Mouse (Mus musculus): ENCODE measurements at regions not wholly inside any gene's neighbourhood (a gene's known extent, or its start where the extent isn't known, plus 50 kb on each side); places are given as distances from the start of the nearest gene placed in this dataset.

DNA sequence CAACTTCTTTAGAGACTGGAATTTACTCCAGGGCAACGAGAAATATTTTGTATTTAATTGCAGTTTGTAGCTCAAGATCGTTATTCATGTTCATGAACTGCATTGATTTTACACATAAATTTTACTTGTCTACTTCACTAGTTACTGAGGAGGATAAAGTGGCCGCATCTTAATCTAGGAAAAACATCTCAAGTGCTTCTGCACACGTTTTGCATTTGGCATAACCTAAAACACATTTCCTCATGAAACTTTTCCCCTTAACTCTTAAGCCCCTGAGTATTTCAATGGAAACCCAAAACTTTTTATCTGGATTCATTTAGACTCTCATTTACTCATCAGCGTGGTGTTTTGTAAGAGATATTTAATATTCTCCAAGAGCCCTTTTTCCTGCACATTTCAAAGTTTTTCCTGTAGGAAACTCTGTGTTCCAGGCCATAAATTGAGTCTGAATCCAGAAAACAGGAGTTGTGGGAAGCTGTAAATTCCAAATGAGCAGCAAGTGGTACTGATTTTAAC lies 144.5 kb upstream of the Inhba start:
- Histone ChIP-seq H3K9ac (ENCODE audit: low read depth, low read length, severe bottlenecking) (no peak overlapping the region), H3K9me3 (ENCODE audit: control insufficient read depth, low read length) (no peaks in the 10 kb centered on the region), H3K36me3 (ENCODE audit: control insufficient read depth, insufficient read depth, low read length) (no peaks in the 10 kb centered on the region), H3K4me3 (replicated peaks; ENCODE audit: low read length) (no peak overlapping the region), H3K4me1 (ENCODE audit: control insufficient read depth, insufficient read depth, low read length) (peaks cover 29% of the 10 kb centered on the region), H3K27me3 (ENCODE audit: control insufficient read depth, insufficient read depth, low read length) (no peaks in the 10 kb centered on the region), H3K27ac (replicated peaks; ENCODE audit: low read depth, low read length) (0 out of 2 replicates have a peak overlapping the region, but pooled peaks have one; percentile 26), H3K4me2 (replicated peaks; ENCODE audit: low read depth, low read length, severe bottlenecking) (no peak overlapping the region)
- TF ChIP-seq POLR2A (IDR thresholded peaks at IDR 0.05; ENCODE audit: borderline replicate concordance, extremely low read depth, insufficient read depth, insufficient read length), result no peak
- peak; percentile 65 for ATAC-seq (ENCODE audit: low FRiP score, low read depth)
- 13% methylated on average over 5 of the region's 5 CpGs for WGBS
- DNase-seq (ENCODE audit: low spot score), result peak; percentile 44

DNA sequence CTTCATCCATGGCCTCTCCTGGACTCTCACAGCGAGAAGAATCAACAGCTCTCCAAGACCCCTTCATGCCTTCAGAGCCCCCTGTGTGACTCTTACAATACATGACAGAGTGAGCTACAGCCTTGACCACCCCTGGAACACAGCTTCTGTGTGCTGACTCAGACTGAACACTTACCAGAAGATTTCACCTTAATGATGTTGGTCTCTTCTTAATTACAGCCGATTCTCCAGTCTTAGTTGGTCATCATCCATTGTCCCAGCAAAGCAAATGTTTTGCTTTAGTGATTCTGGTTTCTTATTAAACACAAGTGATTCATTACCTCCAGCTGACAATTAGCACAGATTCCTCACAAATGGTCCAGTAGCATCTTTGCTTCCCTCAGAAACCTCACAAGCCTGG lies 134.0 kb upstream of the Inhba start:
- ATAC-seq (ENCODE audit: low FRiP score, low read depth), result no peak
- 90% methylated on average over 2 of the region's 2 CpGs for WGBS
- H3K4me1 ChIP-seq (ENCODE audit: control insufficient read depth, insufficient read depth, low read length), result no peaks in the 10 kb centered on the region
- H3K4me2 ChIP-seq (replicated peaks; ENCODE audit: low read depth, low read length, severe bottlenecking), result no peak overlapping the region
- no peak for TF ChIP-seq POLR2A (IDR thresholded peaks at IDR 0.05; ENCODE audit: borderline replicate concordance, extremely low read depth, insufficient read depth, insufficient read length)
- no peaks in the 10 kb centered on the region for H3K9me3 ChIP-seq (ENCODE audit: control insufficient read depth, low read length)
- DNase-seq (ENCODE audit: low spot score), result no peak
- no peak overlapping the region for H3K27ac ChIP-seq (replicated peaks; ENCODE audit: low read depth, low read length)
- H3K4me3 ChIP-seq (replicated peaks; ENCODE audit: low read length), result no peak overlapping the region
- no peaks in the 10 kb centered on the region for H3K27me3 ChIP-seq (ENCODE audit: control insufficient read depth, insufficient read depth, low read length)
- no peaks in the 10 kb centered on the region for H3K36me3 ChIP-seq (ENCODE audit: control insufficient read depth, insufficient read depth, low read length)
- H3K9ac ChIP-seq (ENCODE audit: low read depth, low read length, severe bottlenecking), result no peak overlapping the region

DNA sequence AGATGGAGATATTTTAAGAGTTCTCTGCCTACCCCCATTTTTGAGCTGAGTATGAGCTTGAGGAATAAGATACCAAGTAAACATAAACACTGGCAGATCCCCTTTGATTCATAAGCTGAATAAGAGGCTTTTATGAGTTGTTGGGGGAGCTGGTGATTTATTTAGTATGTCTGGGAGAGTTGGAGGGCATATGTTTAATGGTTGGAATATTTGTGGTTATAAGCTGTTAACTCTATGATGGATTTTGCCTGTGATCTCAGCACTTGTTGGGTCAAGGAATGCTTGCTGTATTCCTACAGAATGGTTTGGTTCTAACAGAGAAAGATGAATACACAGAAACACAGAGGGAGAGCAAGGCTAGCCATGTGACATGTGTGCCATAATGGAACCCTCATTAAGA lies 132.1 kb upstream of the Inhba start:
- Histone ChIP-seq H3K36me3 (ENCODE audit: control insufficient read depth, insufficient read depth, low read length) (no peaks in the 10 kb centered on the region), H3K27me3 (ENCODE audit: control insufficient read depth, insufficient read depth, low read length) (no peaks in the 10 kb centered on the region), H3K4me2 (replicated peaks; ENCODE audit: low read depth, low read length, severe bottlenecking) (no peak overlapping the region), H3K27ac (replicated peaks; ENCODE audit: low read depth, low read length) (no peak overlapping the region), H3K4me1 (ENCODE audit: control insufficient read depth, insufficient read depth, low read length) (no peaks in the 10 kb centered on the region), H3K4me3 (replicated peaks; ENCODE audit: low read length) (no peak overlapping the region), H3K9me3 (ENCODE audit: control insufficient read depth, low read length) (no peaks in the 10 kb centered on the region), H3K9ac (ENCODE audit: low read depth, low read length, severe bottlenecking) (no peak overlapping the region)
- no peak for TF ChIP-seq POLR2A (IDR thresholded peaks at IDR 0.05; ENCODE audit: borderline replicate concordance, extremely low read depth, insufficient read depth, insufficient read length)
- no peak for ATAC-seq (ENCODE audit: low FRiP score, low read depth)
- no peak for DNase-seq (ENCODE audit: low spot score)

DNA sequence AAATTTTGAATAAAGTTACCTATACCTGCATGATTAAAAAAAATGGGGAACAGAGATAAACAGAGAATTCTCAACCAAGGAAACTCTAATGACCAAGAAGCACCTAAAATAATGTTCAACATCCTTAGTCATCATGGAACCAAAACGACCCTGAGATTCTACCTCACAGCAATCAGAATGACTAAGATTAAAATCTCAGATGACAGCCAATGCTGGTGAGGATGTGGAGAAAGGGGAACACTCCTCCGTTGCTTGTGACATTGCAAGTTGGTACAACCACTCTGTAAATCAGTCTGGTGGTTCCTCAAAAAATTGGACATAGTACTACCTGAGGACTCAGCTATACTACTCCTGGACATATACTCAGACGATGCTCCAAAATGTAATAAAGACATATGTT lies 120.9 kb upstream of the Inhba start:
- whole genome bisulfite sequencing, result 70% methylated on average over 3 of the region's 3 CpGs
- H3K9ac ChIP-seq (ENCODE audit: low read depth, low read length, severe bottlenecking), result no peak overlapping the region
- H3K27ac ChIP-seq (replicated peaks; ENCODE audit: low read depth, low read length), result no peak overlapping the region
- DNase-seq (ENCODE audit: low spot score) (no peak), ATAC-seq (ENCODE audit: low FRiP score, low read depth) (no peak)
- no peaks in the 10 kb centered on the region for H3K36me3 ChIP-seq (ENCODE audit: control insufficient read depth, insufficient read depth, low read length)
- no peak for TF ChIP-seq POLR2A (IDR thresholded peaks at IDR 0.05; ENCODE audit: borderline replicate concordance, extremely low read depth, insufficient read depth, insufficient read length)
- no peaks in the 10 kb centered on the region for H3K9me3 ChIP-seq (ENCODE audit: control insufficient read depth, low read length)
- no peak overlapping the region for H3K4me2 ChIP-seq (replicated peaks; ENCODE audit: low read depth, low read length, severe bottlenecking)
- no peaks in the 10 kb centered on the region for H3K4me1 ChIP-seq (ENCODE audit: control insufficient read depth, insufficient read depth, low read length)
- H3K27me3 ChIP-seq (ENCODE audit: control insufficient read depth, insufficient read depth, low read length), result no peaks in the 10 kb centered on the region
- no peak overlapping the region for H3K4me3 ChIP-seq (replicated peaks; ENCODE audit: low read length)

DNA sequence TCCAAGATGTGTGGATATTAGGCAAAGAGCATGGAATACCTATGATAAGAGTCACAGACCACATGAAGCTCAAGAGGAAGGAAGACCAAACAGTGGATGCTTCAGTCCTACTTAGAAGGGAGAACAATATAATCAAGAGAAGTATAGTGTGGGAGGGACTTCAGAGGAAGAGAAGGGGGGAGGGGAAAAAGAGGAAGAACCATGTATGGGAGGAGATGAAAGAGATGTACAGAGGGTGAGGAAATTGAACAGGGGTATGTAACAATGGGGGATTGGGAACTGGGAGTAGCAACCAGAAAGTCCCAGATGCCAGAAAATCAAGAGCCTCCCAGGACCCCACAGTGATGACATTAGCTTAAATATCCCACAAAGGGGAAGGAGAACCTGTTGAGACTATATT lies 120.2 kb upstream of the Inhba start:
- TF ChIP-seq POLR2A (IDR thresholded peaks at IDR 0.05; ENCODE audit: borderline replicate concordance, extremely low read depth, insufficient read depth, insufficient read length), result no peak
- Histone ChIP-seq H3K4me1 (ENCODE audit: control insufficient read depth, insufficient read depth, low read length) (no peaks in the 10 kb centered on the region), H3K9me3 (ENCODE audit: control insufficient read depth, low read length) (no peaks in the 10 kb centered on the region), H3K27me3 (ENCODE audit: control insufficient read depth, insufficient read depth, low read length) (no peaks in the 10 kb centered on the region), H3K4me2 (replicated peaks; ENCODE audit: low read depth, low read length, severe bottlenecking) (no peak overlapping the region), H3K9ac (ENCODE audit: low read depth, low read length, severe bottlenecking) (no peak overlapping the region), H3K4me3 (replicated peaks; ENCODE audit: low read length) (no peak overlapping the region), H3K36me3 (ENCODE audit: control insufficient read depth, insufficient read depth, low read length) (no peaks in the 10 kb centered on the region), H3K27ac (replicated peaks; ENCODE audit: low read depth, low read length) (no peak overlapping the region)
- no peak for ATAC-seq (ENCODE audit: low FRiP score, low read depth)
- no peak for DNase-seq (ENCODE audit: low spot score)

DNA sequence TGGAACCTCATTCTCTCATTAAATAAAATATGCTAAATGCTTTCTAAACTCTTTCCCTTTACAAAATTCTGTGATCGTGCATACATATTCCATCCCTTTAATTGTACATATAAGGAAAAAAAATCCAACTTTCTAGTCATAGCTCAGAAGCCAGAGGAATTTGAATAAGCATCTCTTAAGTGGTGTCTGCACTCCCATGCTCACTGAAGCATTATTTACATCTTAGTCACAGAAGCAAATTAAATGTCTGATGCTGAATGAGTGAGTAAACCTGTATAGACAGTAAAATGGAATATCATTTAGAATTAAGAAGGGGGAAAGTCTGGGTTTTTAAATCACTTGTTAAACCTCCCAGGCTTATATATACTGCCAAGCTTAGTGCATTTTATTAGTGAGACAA lies 113.5 kb upstream of the Inhba start:
- WGBS, result 84% methylated on average over 1 of the region's 1 CpGs
- DNase-seq (ENCODE audit: low spot score) (no peak), ATAC-seq (ENCODE audit: low FRiP score, low read depth) (no peak)
- no peaks in the 10 kb centered on the region for H3K36me3 ChIP-seq (ENCODE audit: control insufficient read depth, insufficient read depth, low read length)
- no peak overlapping the region for H3K27ac ChIP-seq (replicated peaks; ENCODE audit: low read depth, low read length)
- H3K4me3 ChIP-seq (replicated peaks; ENCODE audit: low read length), result no peak overlapping the region
- no peak overlapping the region for H3K4me2 ChIP-seq (replicated peaks; ENCODE audit: low read depth, low read length, severe bottlenecking)
- no peaks in the 10 kb centered on the region for H3K4me1 ChIP-seq (ENCODE audit: control insufficient read depth, insufficient read depth, low read length)
- H3K9me3 ChIP-seq (ENCODE audit: control insufficient read depth, low read length), result no peaks in the 10 kb centered on the region
- H3K9ac ChIP-seq (ENCODE audit: low read depth, low read length, severe bottlenecking), result no peak overlapping the region
- H3K27me3 ChIP-seq (ENCODE audit: control insufficient read depth, insufficient read depth, low read length), result no peaks in the 10 kb centered on the region
- no peak for TF ChIP-seq POLR2A (IDR thresholded peaks at IDR 0.05; ENCODE audit: borderline replicate concordance, extremely low read depth, insufficient read depth, insufficient read length)

Measured in limb, embryonic 14.5 days (tissue).